Mouse (Mus musculus) cerebellum, adult 2 months (tissue): ENCODE measurements at regions not wholly inside any gene's neighbourhood (a gene's known extent, or its start where the extent isn't known, plus 50 kb on each side); places are given as distances from the start of the nearest gene placed in this dataset.

ENCODE experiments used
- CTCF ChIP-seq: fragments of 200-500 bp; IDR thresholded peaks from 2 replicates; pipeline ENCODE4 v1.5.1; 2011; ENCODE audit warnings: low read depth, mild to moderate bottlenecking, control low read depth, low read length, moderate library complexity, borderline replicate concordance; ENCODE audit not compliant: insufficient read depth
- POLR2A ChIP-seq: fragments of 200-500 bp; IDR thresholded peaks from 2 replicates; pipeline ENCODE4 v1.6.1; 2011; ENCODE audit warnings: low read length, control low read depth, borderline replicate concordance; ENCODE audit not compliant: insufficient read depth

DNA sequence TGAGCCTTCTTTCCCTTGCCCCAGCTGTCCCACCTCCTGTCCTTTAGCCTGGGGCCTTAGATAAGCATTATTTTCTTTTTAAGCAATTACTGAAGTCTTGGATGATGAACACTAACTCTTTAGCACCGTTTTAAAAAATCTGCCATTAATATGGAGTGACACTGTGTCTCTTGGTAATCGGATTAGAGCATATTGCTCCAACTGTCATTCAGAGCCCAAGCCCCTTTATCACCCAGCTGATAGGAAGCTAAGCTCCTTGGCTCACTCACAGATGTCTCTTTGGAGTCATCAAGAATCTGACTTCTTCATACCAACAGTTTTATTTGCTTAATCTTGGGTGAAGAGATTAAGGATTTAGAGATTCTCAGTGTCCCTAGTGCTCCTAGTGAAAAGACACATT is 94.3 kb upstream of the Elac2 start:
- TF ChIP-seq CTCF (no peak), POLR2A (no peak)
